Mouse (Mus musculus) embryonic facial prominence, embryonic 10.5 days (tissue): ENCODE data around the gene Wipi1. TPM values are rescaled to one million over a fixed set of nuclear protein-coding genes. Genes with fewer than 3 reads are reported as not detected.
A peak's percentile ranks its signal among the peaks of the same experiment; 100 is the strongest.

Experiments used
- DNase-seq: peaks from one replicate; pipeline ENCODE4 v3.0.0-alpha.2; 2017; ENCODE audit warnings: low spot score
- H3K27ac ChIP-seq: fragments of 300-500 bp; sonication (generic); replicated peaks from 2 replicates; pipeline ENCODE4 v1.5.1; 2016; ENCODE audit warnings: mild to moderate bottlenecking
- H3K27me3 ChIP-seq: fragments of 300-500 bp; sonication (generic); replicated peaks from 2 replicates; pipeline ENCODE4 v1.6.1; 2016; ENCODE audit warnings: low read depth, mild to moderate bottlenecking; ENCODE audit not compliant: poor library complexity, severe bottlenecking
- H3K36me3 ChIP-seq: fragments of 300-500 bp; sonication (generic); replicated peaks from 2 replicates; pipeline ENCODE4 v1.6.1; 2016; ENCODE audit warnings: mild to moderate bottlenecking, moderate library complexity
- H3K4me1 ChIP-seq: fragments of 300-500 bp; sonication (generic); 2 replicates; pipeline ENCODE4 v1.6.1; 2016
- H3K4me3 ChIP-seq: fragments of 300-500 bp; sonication (generic); 2 replicates; pipeline ENCODE4 v1.5.1; 2016; ENCODE audit warnings: mild to moderate bottlenecking, moderate library complexity
- H3K9me3 ChIP-seq: fragments of 300-500 bp; sonication (generic); 2 replicates; pipeline ENCODE4 v1.6.1; 2016; ENCODE audit warnings: mild to moderate bottlenecking
- WGBS: fragments of 180-500 bp; shearing (Covaris S2); methylation state at CpG from one replicate; pipeline ENCODE4 v1.1.7; 2016; 5-methylcytosine and 5-hydroxymethylcytosine counted together
- polyA plus RNA-seq: library from polyadenylated mRNA; unstranded; fragments of >200 nt; fragmentation: Nextera tagmentation; extraction: Ambion mirVana; gene quantifications from 2 replicates; pipeline ENCODE4 v1.2.1, GENCODE M21; 2016

The Wipi1 gene
- polyA plus RNA-seq, 1 experiment from 2014 or later, result 25.3 TPM

GRCm38 (mm10) chr11:109587638-109588374, 24.0 kb downstream of the Wipi1 start:
- H3K27me3 ChIP-seq, result no peaks in the 10 kb centered on the region
- H3K4me1 ChIP-seq, result peaks cover 23% of the 10 kb centered on the region
- no peak overlapping the region for H3K4me3 ChIP-seq
- H3K36me3 ChIP-seq, result peaks cover 8% of the 10 kb centered on the region; the same call in 1 of the 2 replicates
- WGBS, result 75% methylated on average over 15 of the region's 15 CpGs
- DNase-seq, result no peak
- H3K27ac ChIP-seq, result no peak overlapping the region
- H3K9me3 ChIP-seq, result no peaks in the 10 kb centered on the region

GRCm38 (mm10) chr11:109587019-109587418, 24.7 kb downstream of the Wipi1 start:
- no peak for DNase-seq
- no peaks in the 10 kb centered on the region for H3K9me3 ChIP-seq
- WGBS, result 60% methylated on average over 13 of the region's 13 CpGs
- H3K27me3 ChIP-seq, result no peaks in the 10 kb centered on the region
- H3K4me3 ChIP-seq, result no peak overlapping the region
- no peak overlapping the region for H3K27ac ChIP-seq
- H3K36me3 ChIP-seq, result peaks cover 8% of the 10 kb centered on the region; the same call in 1 of the 2 replicates
- peaks cover 25% of the 10 kb centered on the region for H3K4me1 ChIP-seq

DNA sequence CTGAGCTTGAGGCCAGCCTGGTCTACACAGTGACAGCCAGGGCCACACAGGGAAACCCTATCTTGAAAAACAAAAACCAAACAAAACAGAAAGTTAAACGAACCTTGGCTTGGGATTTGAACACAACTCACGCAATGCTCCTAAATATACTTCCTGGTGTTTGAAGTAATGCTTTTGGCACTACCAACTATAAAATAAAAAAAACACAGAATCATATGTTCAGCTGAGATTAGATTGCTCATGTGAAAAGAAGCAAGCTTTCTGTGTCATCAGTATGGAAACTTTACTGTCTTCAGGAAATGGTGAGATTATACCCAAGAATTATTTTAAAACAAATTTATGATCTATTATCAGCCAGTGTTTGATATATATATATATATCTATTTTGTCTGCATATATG, 25.3 kb downstream of the Wipi1 start:
- no peaks in the 10 kb centered on the region for H3K27me3 ChIP-seq
- DNase-seq, result no peak
- H3K36me3 ChIP-seq, result peaks cover 8% of the 10 kb centered on the region; the same call in 1 of the 2 replicates

DNA sequence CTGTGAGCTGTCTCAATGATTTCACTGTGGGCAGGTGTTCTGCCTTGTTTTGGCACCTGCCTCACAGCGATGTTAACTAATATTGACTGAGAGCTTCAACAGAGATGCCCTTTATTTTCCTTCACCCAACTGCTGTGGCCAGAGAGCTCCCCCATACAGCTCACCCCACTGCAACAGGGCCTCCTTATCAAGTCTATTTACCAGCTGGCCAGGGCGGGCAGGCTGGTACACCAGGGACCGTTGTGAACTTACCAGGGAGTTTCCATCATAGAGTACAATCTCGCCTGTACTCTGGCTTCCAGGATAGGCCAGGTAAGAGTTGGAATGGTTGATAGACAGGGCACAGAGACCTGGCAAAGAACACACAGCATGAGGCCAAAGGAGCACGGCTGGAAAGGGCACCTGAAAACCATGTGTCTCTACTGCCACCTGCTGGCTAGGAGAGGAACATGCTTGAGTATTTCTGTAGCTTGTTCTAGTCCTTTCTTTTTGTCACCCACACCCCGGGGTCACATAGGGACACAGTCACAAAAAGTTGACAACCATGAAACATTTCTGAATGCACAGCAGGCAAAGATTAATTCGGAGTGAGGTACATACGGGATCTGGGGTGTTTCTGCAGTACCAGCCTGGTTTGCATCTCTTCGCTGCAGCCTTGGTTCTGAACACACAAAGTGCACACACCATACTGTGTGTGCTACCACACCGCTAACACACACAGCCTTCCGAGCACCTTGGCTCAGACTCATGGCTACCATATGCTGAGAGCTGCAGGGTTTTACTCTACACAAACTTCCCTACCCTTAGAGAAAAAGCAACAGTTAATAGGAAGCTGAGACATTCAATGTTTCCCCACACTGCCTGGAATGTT, 26.7 kb downstream of the Wipi1 start:
- H3K9me3 ChIP-seq, result no peaks in the 10 kb centered on the region
- H3K27ac ChIP-seq, result no peak overlapping the region
- peak; percentile 72 for DNase-seq
- H3K36me3 ChIP-seq, result peaks cover 8% of the 10 kb centered on the region; the same call in 1 of the 2 replicates
- H3K27me3 ChIP-seq, result no peaks in the 10 kb centered on the region
- WGBS, result 53% methylated on average over 11 of the region's 11 CpGs
- H3K4me1 ChIP-seq, result peaks cover 25% of the 10 kb centered on the region
- no peak overlapping the region for H3K4me3 ChIP-seq

More for the DNA sequence above, 25.3 kb downstream of the Wipi1 start:
- WGBS, result 86% methylated on average over 2 of the region's 2 CpGs
- H3K27ac ChIP-seq, result no peak overlapping the region
- H3K9me3 ChIP-seq, result no peaks in the 10 kb centered on the region
- peaks cover 25% of the 10 kb centered on the region for H3K4me1 ChIP-seq
- no peak overlapping the region for H3K4me3 ChIP-seq

DNA sequence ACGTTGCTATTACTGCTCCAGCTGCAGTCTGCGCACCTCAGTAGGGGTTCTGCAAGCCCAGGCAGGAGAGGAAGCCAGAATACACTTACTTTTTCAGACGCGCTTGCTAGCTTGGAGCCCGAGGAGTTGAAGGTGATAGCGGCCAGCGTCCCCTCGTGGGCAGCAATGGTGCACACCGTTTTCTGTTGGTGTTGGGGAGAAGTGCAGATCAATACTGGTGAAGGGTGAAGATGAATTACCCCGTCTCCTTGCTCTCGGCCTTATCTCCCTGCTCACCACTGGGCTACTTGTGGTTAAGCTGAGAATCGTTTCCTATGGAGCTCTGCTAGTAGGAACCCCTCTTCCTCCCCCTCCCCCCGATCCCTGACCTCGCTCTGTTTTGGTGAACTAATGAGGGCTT, 27.8 kb downstream of the Wipi1 start:
- Histone ChIP-seq H3K27me3 (no peaks in the 10 kb centered on the region), H3K4me3 (no peak overlapping the region), H3K27ac (no peak overlapping the region), H3K36me3 (peaks cover 17% of the 10 kb centered on the region), H3K4me1 (peaks cover 25% of the 10 kb centered on the region), H3K9me3 (no peaks in the 10 kb centered on the region)
- no peak for DNase-seq
- WGBS, result 85% methylated on average over 14 of the region's 14 CpGs

DNA sequence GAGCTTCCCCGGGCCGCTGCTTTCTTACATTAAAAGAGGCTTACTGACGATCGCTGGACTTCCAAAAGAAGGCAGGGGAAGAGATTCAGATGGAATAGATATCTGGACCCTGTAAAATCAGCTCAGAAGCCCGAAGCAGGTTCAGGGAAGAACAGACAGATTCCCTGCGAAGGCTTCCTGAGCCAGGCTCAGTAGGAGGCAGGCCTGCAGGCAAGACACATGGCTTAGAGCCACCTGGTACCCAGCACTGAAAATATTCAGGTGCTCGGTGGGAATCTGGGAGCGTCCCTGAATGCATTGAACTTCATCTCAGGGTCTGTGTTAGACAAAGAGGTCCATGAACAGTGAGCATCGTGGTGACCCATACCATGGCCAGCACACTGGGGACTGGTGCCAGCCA, 31.8 kb downstream of the Wipi1 start:
- Histone ChIP-seq H3K4me3 (no peak overlapping the region), H3K4me1 (peaks cover 16% of the 10 kb centered on the region), H3K36me3 (peaks cover 27% of the 10 kb centered on the region), H3K9me3 (no peaks in the 10 kb centered on the region), H3K27me3 (no peaks in the 10 kb centered on the region), H3K27ac (no peak overlapping the region)
- 94% methylated on average over 9 of the region's 9 CpGs for WGBS
- no peak for DNase-seq

DNA sequence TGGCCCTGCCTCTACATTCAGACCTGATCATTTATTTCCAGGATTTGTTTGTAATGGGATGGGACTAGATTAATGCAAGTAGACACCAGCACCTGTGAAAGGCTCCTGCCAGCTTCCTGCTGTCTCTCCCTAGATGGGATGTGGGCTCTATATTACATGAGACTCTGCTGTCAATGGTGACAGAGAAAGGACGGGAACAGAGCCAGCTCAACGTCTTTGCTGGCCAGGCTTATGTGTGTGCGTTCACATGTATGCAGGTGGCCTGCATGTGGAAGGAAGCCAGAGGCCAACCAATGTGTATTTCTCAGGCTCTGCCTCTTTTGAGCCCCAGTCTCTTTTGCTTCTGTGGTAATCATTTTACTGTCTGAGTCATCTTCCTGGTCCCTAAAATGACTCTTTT, 33.2 kb downstream of the Wipi1 start:
- Histone ChIP-seq H3K36me3 (peaks cover 20% of the 10 kb centered on the region), H3K9me3 (no peaks in the 10 kb centered on the region), H3K27me3 (no peaks in the 10 kb centered on the region), H3K4me1 (peaks cover 11% of the 10 kb centered on the region), H3K4me3 (no peak overlapping the region), H3K27ac (no peak overlapping the region)
- 88% methylated on average over 3 of the region's 3 CpGs for WGBS
- no peak for DNase-seq

DNA sequence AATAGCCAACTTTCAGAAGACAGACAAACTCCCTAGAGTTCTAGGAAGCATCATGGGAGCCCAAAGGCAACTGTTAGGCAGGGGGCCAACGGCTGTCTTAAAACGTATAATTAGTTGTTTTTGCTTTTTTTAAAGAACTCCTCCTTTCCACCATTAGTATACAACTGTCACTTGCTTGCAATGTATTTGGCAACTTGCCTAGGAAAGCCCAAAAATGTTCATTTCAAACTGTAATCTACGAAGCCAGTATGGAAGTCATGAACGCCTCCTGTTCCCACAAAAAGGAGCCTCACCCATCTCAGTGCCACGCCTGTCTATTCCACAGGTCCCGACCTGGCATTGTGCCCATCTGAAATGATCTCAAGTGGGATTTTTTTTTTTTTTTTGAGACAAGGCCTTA, 35.9 kb downstream of the Wipi1 start:
- H3K4me3 ChIP-seq, result no peak overlapping the region
- DNase-seq, result no peak
- H3K27ac ChIP-seq, result no peak overlapping the region
- WGBS, result 91% methylated on average over 6 of the region's 6 CpGs
- no peaks in the 10 kb centered on the region for H3K27me3 ChIP-seq
- H3K4me1 ChIP-seq, result no peaks in the 10 kb centered on the region
- no peaks in the 10 kb centered on the region for H3K9me3 ChIP-seq
- H3K36me3 ChIP-seq, result peaks cover 20% of the 10 kb centered on the region

DNA sequence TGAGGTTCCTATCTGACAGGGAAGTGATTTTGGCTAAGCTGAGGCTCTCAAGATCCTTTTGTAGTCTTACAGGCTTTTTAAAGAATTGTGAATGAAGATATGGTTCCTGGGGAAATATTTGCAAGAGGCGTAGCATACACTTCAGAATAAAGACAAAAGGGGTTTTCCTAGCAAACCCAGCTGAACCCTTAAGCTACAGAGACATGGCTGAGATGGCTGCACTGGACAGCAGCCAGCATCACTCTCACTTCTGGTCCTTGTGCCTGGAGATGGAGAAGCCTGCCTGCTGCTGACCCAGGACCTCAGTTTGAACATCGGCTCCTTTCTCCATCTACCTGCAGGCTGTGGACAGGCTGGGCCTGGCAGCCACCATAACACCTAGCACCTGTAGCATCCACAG, 37.2 kb downstream of the Wipi1 start:
- 0 out of 2 replicates have a peak, but pooled peaks cover 3% of the 10 kb centered on the region for H3K4me1 ChIP-seq
- no peak overlapping the region for H3K27ac ChIP-seq
- H3K4me3 ChIP-seq, result no peak overlapping the region
- H3K36me3 ChIP-seq, result peaks cover 16% of the 10 kb centered on the region
- H3K9me3 ChIP-seq, result no peaks in the 10 kb centered on the region
- no peaks in the 10 kb centered on the region for H3K27me3 ChIP-seq
- WGBS, result 93% methylated on average over 2 of the region's 2 CpGs
- DNase-seq, result no peak

GRCm38 (mm10) chr11:109572051-109572450, 39.7 kb downstream of the Wipi1 start:
- DNase-seq, result no peak
- 84% methylated on average over 11 of the region's 11 CpGs for WGBS
- no peaks in the 10 kb centered on the region for H3K9me3 ChIP-seq
- peaks cover 4% of the 10 kb centered on the region; the same call in 1 of the 2 replicates for H3K36me3 ChIP-seq
- H3K4me1 ChIP-seq, result 0 out of 2 replicates have a peak, but pooled peaks cover 6% of the 10 kb centered on the region
- H3K27me3 ChIP-seq, result no peaks in the 10 kb centered on the region
- H3K4me3 ChIP-seq, result no peak overlapping the region
- no peak overlapping the region for H3K27ac ChIP-seq

GRCm38 (mm10) chr11:109569809-109570208, 42.0 kb downstream of the Wipi1 start:
- no peaks in the 10 kb centered on the region for H3K9me3 ChIP-seq
- DNase-seq, result no peak
- H3K27me3 ChIP-seq, result no peaks in the 10 kb centered on the region
- H3K4me3 ChIP-seq, result no peak overlapping the region
- no peaks in the 10 kb centered on the region for H3K36me3 ChIP-seq
- H3K4me1 ChIP-seq, result 0 out of 2 replicates have a peak, but pooled peaks cover 6% of the 10 kb centered on the region
- WGBS, result 73% methylated on average over 7 of the region's 7 CpGs
- no peak overlapping the region for H3K27ac ChIP-seq

DNA sequence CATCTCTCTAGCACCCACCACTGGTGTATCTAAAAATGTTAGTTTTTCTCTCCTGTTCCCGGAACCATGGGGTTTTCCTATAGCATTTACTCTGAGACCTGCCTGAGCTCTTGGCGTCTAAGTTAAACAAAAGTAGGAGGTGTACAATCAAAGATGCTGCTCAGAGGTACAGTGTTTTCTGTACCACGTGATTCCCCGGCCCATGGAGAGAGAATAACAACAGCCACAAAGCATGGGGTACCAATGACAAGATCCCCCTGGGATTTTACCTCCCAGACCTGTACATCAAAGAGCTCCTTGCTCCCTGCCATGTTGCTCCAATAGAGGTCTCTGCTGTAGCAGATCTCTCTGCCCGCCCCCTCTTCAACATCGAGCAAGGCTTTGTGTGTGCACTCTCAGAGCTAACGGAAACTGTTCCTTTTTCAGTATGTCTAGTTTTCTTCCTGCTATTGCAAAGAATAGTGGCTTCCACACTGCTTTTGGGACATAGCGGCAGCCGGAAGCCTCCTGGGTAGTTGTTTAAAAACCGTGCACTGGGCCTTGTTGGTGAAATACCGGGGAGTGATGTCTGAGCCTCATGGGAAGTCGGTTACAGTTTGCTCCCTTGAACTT, 42.7 kb downstream of the Wipi1 start:
- Histone ChIP-seq H3K27me3 (no peaks in the 10 kb centered on the region), H3K36me3 (no peaks in the 10 kb centered on the region), H3K4me3 (no peak overlapping the region), H3K4me1 (0 out of 2 replicates have a peak, but pooled peaks cover 6% of the 10 kb centered on the region), H3K9me3 (no peaks in the 10 kb centered on the region), H3K27ac (no peak overlapping the region)
- no peak for DNase-seq
- 69% methylated on average over 12 of the region's 12 CpGs for WGBS
